Mouse (Mus musculus) CD4-positive, CD25-positive, alpha-beta regulatory T cell, adult 9 weeks (primary cell): ENCODE data around the gene Eif5. TPM values are rescaled to one million over a fixed set of nuclear protein-coding genes. Genes with fewer than 3 reads are reported as not detected.

ENCODE experiments used
- polyA plus RNA-seq: library from polyadenylated mRNA; unstranded; fragments of 100-300 nt; shearing (Covaris generic); gene quantifications from one replicate; pipeline ENCODE4 v1.2.1, GENCODE M21; 2017

The Eif5 gene
- polyA plus RNA-seq: 107 TPM

DNA sequence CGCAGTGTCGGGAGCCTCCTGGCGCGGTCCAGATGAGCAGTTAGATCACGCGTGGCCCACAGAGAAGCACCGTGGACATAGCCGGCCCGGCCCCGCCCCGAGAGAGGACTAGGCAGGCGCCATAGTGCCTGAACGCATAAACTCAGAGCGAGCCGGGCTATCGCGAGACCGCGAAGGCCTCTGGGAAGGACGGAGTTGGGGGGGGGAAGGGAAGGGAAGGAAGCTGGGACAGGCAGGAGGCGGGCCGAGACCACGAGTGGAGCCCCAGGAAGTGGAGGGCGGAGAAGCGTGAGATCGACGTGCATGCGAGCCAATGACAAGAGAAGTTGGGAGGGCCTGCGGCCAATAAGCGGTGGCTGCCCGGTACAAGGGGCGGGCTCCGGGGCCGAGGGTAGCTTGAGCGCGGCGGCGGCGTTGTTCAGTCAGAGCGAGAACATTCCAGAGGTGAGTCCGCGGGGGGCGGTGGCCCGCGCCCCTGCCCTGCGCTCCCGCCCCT is at the start of gene Eif5:
TSS of gene Eif5 (plus strand) at position 221 of the 496 bp plus-strand sequence.

DNA sequence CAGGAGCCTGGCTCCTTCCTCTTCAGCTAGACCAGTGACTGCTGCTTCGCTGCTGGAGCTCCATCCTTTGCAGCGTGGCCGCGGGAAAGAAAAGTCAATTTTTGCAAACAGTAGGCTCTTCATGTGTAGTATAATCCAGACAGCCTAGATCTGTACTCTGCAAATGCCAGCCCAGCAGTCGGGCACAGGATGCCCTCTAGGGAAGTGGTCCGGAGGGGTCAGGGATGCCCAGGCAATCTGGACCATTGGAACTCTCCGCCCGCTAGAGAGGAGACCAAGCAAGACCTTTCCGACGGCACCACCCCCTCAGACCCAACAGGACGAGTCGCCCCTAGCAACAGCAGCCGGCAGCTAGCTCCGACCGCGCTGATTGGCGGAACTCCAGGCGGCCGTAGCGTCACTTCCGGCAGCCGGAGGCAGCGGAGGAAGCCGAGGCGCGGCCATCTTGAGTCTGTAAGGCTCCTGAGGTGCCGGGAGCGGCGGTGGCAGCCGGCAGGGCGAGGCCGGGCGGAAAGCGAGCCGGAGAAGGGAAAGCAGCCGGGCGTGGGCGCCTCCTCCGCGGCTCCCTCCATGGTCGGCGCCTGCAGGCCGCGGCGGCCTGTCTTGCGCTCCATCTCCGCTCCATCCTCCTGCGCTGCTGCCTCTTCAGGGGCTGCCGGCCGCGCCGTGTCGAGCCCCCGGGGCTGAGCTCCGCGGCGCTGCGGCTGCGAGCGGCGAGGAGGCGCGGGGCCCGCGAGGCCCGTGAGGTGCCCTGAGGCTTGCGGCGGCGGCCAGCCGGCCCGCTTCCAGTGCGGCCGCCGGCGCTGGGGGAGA is 36.5 kb downstream of the Eif5 start, which contains the start of gene Mark3:
TSS of gene Mark3 (plus strand) at position 450 of the 813 bp plus-strand sequence.

Other genes with a start within 250 kb of the Eif5 start
- gene Cdc42bpb, start 160.3 kb upstream of the Eif5 start, polyA plus RNA-seq: not detected
- not detected for gene Lbhd2, start 131.2 kb upstream of the Eif5 start, polyA plus RNA-seq
- not detected for gene Exoc3l4, start 121.0 kb upstream of the Eif5 start, polyA plus RNA-seq
- gene Tnfaip2, start 95.5 kb upstream of the Eif5 start, polyA plus RNA-seq: not detected
- gene Gm266, start 52.2 kb upstream of the Eif5 start, polyA plus RNA-seq: not detected
- gene Mark3, start 36.5 kb downstream of the Eif5 start, polyA plus RNA-seq: 14.7 TPM
- gene Ckb, start 134.3 kb downstream of the Eif5 start, polyA plus RNA-seq: 41.3 TPM
- 25.4 TPM for gene Trmt61a, start 140.1 kb downstream of the Eif5 start, polyA plus RNA-seq
- 48.8 TPM for gene Bag5, start 175.2 kb downstream of the Eif5 start, polyA plus RNA-seq
- gene Apopt1, start 175.2 kb downstream of the Eif5 start, polyA plus RNA-seq: 49.5 TPM
- gene Klc1, start 220.8 kb downstream of the Eif5 start, polyA plus RNA-seq: 16.4 TPM